Mouse (Mus musculus) hindbrain, embryonic 16.5 days (tissue): ENCODE results near the gene Slc8a3. TPM values are rescaled to one million over a fixed set of nuclear protein-coding genes. Genes with fewer than 3 reads are reported as not detected.

Experiments
- ATAC-seq: fragments of 200-750 bp; cut with Nextera tagmentation; 2 replicates; pipeline ENCODE4 v1.8.0; 2017; ENCODE audit warnings: moderate TSS enrichment, moderate library complexity
- H3K27ac ChIP-seq: fragments of 300-500 bp; sonication (generic); 2 replicates; pipeline ENCODE4 v1.5.1; 2014; ENCODE audit warnings: low read depth, mild to moderate bottlenecking, control low read depth, low read length, moderate library complexity
- H3K27me3 ChIP-seq: fragments of 300-500 bp; sonication (generic); replicated peaks from 2 replicates; pipeline ENCODE4 v1.6.1; 2014; ENCODE audit warnings: low read length; ENCODE audit not compliant: control insufficient read depth, insufficient read depth
- H3K36me3 ChIP-seq: fragments of 300-500 bp; sonication (generic); 2 replicates; pipeline ENCODE4 v1.6.1; 2014; ENCODE audit warnings: mild to moderate bottlenecking, low read length, moderate library complexity, mixed read lengths; ENCODE audit not compliant: control insufficient read depth, insufficient read depth
- H3K4me1 ChIP-seq: fragments of 300-500 bp; sonication (generic); 2 replicates; pipeline ENCODE4 v1.6.1; 2014; ENCODE audit warnings: low read depth, low read length; ENCODE audit not compliant: control insufficient read depth, insufficient read depth
- H3K4me2 ChIP-seq: fragments of 300-500 bp; sonication (generic); 2 replicates; pipeline ENCODE4 v1.6.1; 2014; ENCODE audit warnings: mild to moderate bottlenecking, low read length, control low read depth, moderate library complexity
- H3K4me3 ChIP-seq: fragments of 300-500 bp; sonication (generic); 2 replicates; pipeline ENCODE4 v1.5.1; 2014; ENCODE audit warnings: mild to moderate bottlenecking, low read length, control low read depth, moderate library complexity
- H3K9ac ChIP-seq: fragments of 300-500 bp; sonication (generic); 2 replicates; pipeline ENCODE4 v1.6.1; 2014; ENCODE audit warnings: low read depth, mild to moderate bottlenecking, control low read depth, low read length, moderate library complexity
- H3K9me3 ChIP-seq: fragments of 300-500 bp; sonication (generic); 2 replicates; pipeline ENCODE4 v1.6.1; 2014; ENCODE audit warnings: mild to moderate bottlenecking, low read length, moderate library complexity; ENCODE audit not compliant: control insufficient read depth
- WGBS: fragments of 180-500 bp; shearing (Covaris S2); extraction: QIAGEN DNeasy Blood & Tissue Kit; methylation state at CpG from one replicate; pipeline ENCODE4 v1.1.7; 2014; 5-methylcytosine and 5-hydroxymethylcytosine counted together
- polyA plus RNA-seq: library from polyadenylated mRNA; unstranded; fragments of >200 nt; fragmentation: Nextera tagmentation; extraction: Ambion mirVana; gene quantifications from 2 replicates; pipeline ENCODE4 v1.2.1, GENCODE M21; 2015

Gene Slc8a3
- polyA plus RNA-seq, 1 experiment from 2014 or later = 11.2 TPM

DNA sequence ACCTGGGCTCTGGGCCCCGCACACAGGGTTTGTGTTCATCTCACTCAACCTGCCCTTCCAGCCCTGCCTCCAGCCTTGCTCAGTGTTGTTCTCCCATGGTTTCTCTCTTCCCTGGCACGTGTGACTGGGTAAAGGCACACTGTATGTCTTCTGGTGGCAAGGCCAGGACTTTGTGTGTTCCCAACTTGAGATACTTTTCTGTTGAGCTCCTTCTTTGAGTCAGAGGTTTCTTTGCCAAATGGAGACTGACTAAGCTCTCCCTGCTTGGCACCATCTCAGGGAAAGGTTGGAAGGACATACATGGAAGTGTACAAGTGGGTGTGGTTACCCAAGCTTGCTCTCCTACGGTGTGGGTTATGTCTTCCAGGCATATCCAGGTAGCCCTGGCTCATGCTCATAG lies 169.8 kb downstream of the Slc8a3 start:
- Histone ChIP-seq H3K4me1 (peaks cover 13% of the 10 kb centered on the region), H3K4me3 (no peak overlapping the region), H3K27ac (no peak overlapping the region), H3K9me3 (no peaks in the 10 kb centered on the region), H3K36me3 (no peaks in the 10 kb centered on the region), H3K27me3 (no peaks in the 10 kb centered on the region), H3K9ac (no peak overlapping the region), H3K4me2 (no peak overlapping the region)
- ATAC-seq = no peak
- 80% methylated on average over 3 of the region's 3 CpGs for WGBS

DNA sequence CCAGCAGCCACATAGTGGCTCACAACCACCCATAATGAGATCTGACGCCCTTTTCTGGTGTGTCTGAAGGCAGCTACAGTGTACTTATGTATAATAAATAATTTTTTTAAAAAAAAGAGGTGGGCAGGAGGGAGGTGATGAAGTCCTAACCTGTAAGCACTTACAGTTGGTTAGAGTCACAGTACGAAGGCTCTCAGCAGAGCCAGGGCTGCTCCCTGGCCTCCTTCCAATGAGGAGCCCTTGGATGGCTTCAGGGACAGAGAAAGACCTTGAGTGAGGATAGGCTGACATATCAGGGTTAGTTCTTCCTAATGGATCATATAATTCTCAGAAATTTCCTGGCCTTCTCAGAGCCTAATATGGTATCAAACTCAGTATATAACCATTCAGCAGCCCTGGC lies 171.7 kb downstream of the Slc8a3 start:
- no peak overlapping the region for H3K27ac ChIP-seq
- no peak overlapping the region for H3K4me2 ChIP-seq
- WGBS = 95% methylated on average over 2 of the region's 2 CpGs
- no peak overlapping the region for H3K9ac ChIP-seq
- no peaks in the 10 kb centered on the region for H3K9me3 ChIP-seq
- H3K27me3 ChIP-seq = no peaks in the 10 kb centered on the region
- peaks cover 5% of the 10 kb centered on the region for H3K4me1 ChIP-seq
- H3K4me3 ChIP-seq = no peak overlapping the region
- ATAC-seq = no peak
- no peaks in the 10 kb centered on the region for H3K36me3 ChIP-seq

DNA sequence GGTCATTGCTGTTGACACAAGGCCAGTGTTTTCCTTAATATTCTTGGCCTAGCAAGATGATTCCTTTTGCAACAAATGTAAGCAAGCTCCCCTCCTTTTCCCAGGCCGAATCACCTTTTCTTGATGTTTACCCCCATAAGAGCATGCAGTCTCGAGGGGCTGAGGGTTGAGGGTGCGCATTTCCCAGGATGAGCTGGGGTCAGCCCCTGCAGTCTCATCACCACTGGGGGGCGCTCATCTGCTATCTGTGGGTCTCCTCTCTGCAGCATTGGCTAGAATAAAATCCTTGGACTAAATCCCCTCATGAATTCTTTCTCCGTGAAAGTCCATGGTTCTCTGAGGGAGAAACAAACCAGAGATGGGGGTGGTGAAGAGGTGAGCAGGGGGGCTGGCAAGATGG lies 172.1 kb downstream of the Slc8a3 start:
- 62% methylated on average over 5 of the region's 5 CpGs for WGBS

GRCm38 (mm10) chr12:81160425-81160824 lies 172.6 kb downstream of the Slc8a3 start:
- H3K4me1 ChIP-seq = no peaks in the 10 kb centered on the region
- no peak overlapping the region for H3K4me3 ChIP-seq
- no peak for ATAC-seq
- H3K27me3 ChIP-seq = no peaks in the 10 kb centered on the region
- H3K9me3 ChIP-seq = no peaks in the 10 kb centered on the region
- WGBS = 66% methylated on average over 3 of the region's 3 CpGs
- H3K36me3 ChIP-seq = no peaks in the 10 kb centered on the region
- no peak overlapping the region for H3K27ac ChIP-seq
- no peak overlapping the region for H3K9ac ChIP-seq
- H3K4me2 ChIP-seq = no peak overlapping the region

More for the DNA sequence above, 172.1 kb downstream of the Slc8a3 start:
- Histone ChIP-seq H3K4me1 (peaks cover under 1% of the 10 kb centered on the region; the same call in 1 of the 2 replicates), H3K27me3 (no peaks in the 10 kb centered on the region), H3K36me3 (no peaks in the 10 kb centered on the region), H3K4me3 (no peak overlapping the region), H3K9me3 (no peaks in the 10 kb centered on the region), H3K27ac (no peak overlapping the region), H3K4me2 (no peak overlapping the region), H3K9ac (no peak overlapping the region)
- no peak for ATAC-seq

DNA sequence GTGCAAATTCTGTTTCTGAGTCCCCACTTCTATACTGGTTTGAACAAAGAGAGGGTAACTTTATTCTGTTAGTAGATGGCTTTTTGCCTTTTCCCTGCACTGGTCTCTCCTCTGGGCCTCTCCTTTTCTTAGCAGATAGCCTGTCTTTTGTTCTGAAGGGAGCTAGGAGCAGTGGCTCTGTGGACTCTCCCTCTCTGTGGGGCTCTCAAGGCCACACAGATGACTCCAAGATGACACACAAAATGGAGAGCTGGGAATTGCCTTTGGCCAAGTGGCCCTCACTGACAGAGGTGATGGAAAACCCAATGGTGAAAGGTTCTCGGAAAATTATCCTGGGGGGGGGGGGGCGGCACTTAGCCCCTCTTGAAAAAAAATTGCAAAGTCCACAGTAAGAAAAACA lies 173.0 kb downstream of the Slc8a3 start:
- H3K4me2 ChIP-seq = no peak overlapping the region
- H3K27me3 ChIP-seq = no peaks in the 10 kb centered on the region
- no peak overlapping the region for H3K27ac ChIP-seq
- 64% methylated on average over 2 of the region's 2 CpGs for WGBS
- H3K4me3 ChIP-seq = no peak overlapping the region
- H3K4me1 ChIP-seq = no peaks in the 10 kb centered on the region
- no peaks in the 10 kb centered on the region for H3K36me3 ChIP-seq
- no peak for ATAC-seq
- no peaks in the 10 kb centered on the region for H3K9me3 ChIP-seq
- H3K9ac ChIP-seq = no peak overlapping the region

GRCm38 (mm10) chr12:81156841-81157240 lies 176.1 kb downstream of the Slc8a3 start:
- Histone ChIP-seq H3K27ac (no peak overlapping the region), H3K4me3 (no peak overlapping the region)
- no peak for ATAC-seq

GRCm38 (mm10) chr12:81155675-81156074 lies 177.3 kb downstream of the Slc8a3 start:
- no peaks in the 10 kb centered on the region for H3K4me1 ChIP-seq
- no peak for ATAC-seq
- H3K27me3 ChIP-seq = no peaks in the 10 kb centered on the region
- no peaks in the 10 kb centered on the region for H3K9me3 ChIP-seq
- no peak overlapping the region for H3K9ac ChIP-seq
- H3K4me3 ChIP-seq = no peak overlapping the region
- no peak overlapping the region for H3K27ac ChIP-seq
- H3K36me3 ChIP-seq = no peaks in the 10 kb centered on the region
- H3K4me2 ChIP-seq = no peak overlapping the region
- 81% methylated on average over 6 of the region's 6 CpGs for WGBS

More at GRCm38 (mm10) chr12:81156841-81157240, 176.1 kb downstream of the Slc8a3 start:
- no peaks in the 10 kb centered on the region for H3K36me3 ChIP-seq
- no peak overlapping the region for H3K9ac ChIP-seq
- no peaks in the 10 kb centered on the region for H3K27me3 ChIP-seq
- H3K9me3 ChIP-seq = no peaks in the 10 kb centered on the region
- H3K4me1 ChIP-seq = no peaks in the 10 kb centered on the region
- H3K4me2 ChIP-seq = no peak overlapping the region
- 92% methylated on average over 8 of the region's 8 CpGs for WGBS

GRCm38 (mm10) chr12:81152082-81152481 lies 180.9 kb downstream of the Slc8a3 start:
- ATAC-seq = no peak
- Histone ChIP-seq H3K27me3 (no peaks in the 10 kb centered on the region), H3K4me3 (no peak overlapping the region), H3K4me2 (no peak overlapping the region), H3K4me1 (no peaks in the 10 kb centered on the region), H3K27ac (no peak overlapping the region), H3K9ac (no peak overlapping the region), H3K9me3 (no peaks in the 10 kb centered on the region), H3K36me3 (no peaks in the 10 kb centered on the region)
- WGBS = 69% methylated on average over 2 of the region's 2 CpGs

DNA sequence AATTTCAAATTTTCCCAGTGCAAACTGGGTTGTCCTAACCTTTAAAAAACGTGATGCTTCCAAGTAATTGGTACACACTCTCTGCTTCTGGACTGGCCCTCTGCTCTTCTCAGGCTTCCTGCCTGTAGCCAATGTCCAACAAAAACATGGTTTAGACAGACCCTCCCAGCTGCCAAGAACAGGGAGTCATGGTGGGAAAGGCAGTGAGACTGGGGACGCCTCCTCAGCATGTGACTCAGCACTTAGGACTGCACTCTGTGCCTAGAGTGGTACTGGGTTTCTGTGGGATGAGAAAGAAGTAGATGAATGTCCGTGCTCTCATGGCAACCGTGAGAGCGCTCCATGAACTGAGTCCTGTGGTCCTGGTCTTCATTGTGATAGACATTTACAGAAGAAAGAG lies 182.1 kb downstream of the Slc8a3 start:
- no peak for ATAC-seq
- WGBS = 82% methylated on average over 5 of the region's 5 CpGs
- H3K36me3 ChIP-seq = no peaks in the 10 kb centered on the region

DNA sequence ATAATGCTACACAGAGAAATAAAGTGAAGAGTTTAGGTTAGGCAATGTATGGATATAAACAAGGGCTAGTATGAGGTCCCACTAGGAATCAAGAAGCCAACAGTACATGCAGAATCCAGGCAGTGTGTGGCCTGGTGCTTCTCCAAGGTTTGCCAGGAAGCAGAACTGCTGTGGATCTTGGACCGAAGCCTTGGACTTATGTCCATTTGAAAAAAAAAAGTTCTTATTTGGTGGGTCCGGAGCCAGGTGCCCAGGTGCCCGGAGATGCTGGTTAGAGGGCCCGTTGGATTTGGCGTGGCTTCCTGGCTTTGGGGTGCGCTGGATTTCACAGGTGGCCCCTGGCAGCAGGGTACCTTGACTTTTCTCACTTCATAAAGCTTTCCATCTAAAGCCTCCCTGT lies 185.0 kb downstream of the Slc8a3 start:
- H3K4me1 ChIP-seq = no peaks in the 10 kb centered on the region
- ATAC-seq = no peak
- H3K9me3 ChIP-seq = no peaks in the 10 kb centered on the region
- H3K27ac ChIP-seq = no peak overlapping the region
- no peak overlapping the region for H3K9ac ChIP-seq
- no peaks in the 10 kb centered on the region for H3K36me3 ChIP-seq
- no peak overlapping the region for H3K4me2 ChIP-seq
- WGBS = 90% methylated on average over 6 of the region's 6 CpGs
- no peaks in the 10 kb centered on the region for H3K27me3 ChIP-seq
- H3K4me3 ChIP-seq = no peak overlapping the region

More for the DNA sequence above, 182.1 kb downstream of the Slc8a3 start:
- Histone ChIP-seq H3K27me3 (no peaks in the 10 kb centered on the region), H3K9ac (no peak overlapping the region), H3K4me1 (no peaks in the 10 kb centered on the region), H3K9me3 (no peaks in the 10 kb centered on the region), H3K27ac (no peak overlapping the region), H3K4me2 (no peak overlapping the region), H3K4me3 (no peak overlapping the region)
